Mouse (Mus musculus) brain, embryonic 14.5 days (tissue): ENCODE measurements around the gene Tbl1x.

Experiments
- CTCF ChIP-seq: fragments of 200-500 bp; IDR thresholded peaks from 2 replicates; pipeline ENCODE4 v1.5.1; 2012; ENCODE audit warnings: inconsistent platforms, mild to moderate bottlenecking, moderate library complexity, borderline replicate concordance; ENCODE audit not compliant: insufficient read depth, insufficient read length; ENCODE audit errors: extremely low read depth
- POLR2A ChIP-seq: fragments of 200-500 bp; IDR thresholded peaks from 2 replicates; pipeline ENCODE4 v1.6.1; 2012; ENCODE audit warnings: mild to moderate bottlenecking, inconsistent platforms, borderline replicate concordance; ENCODE audit not compliant: poor library complexity, insufficient read depth, insufficient read length, severe bottlenecking; ENCODE audit errors: extremely low read depth

- TF ChIP-seq CTCF (no peak), POLR2A (no peak)
These were observed 1.0 kb upstream of the Tbl1x start for GRCm38 (mm10) chrX:77509776-77510175.
